Mouse (Mus musculus): ENCODE results near the gene Maml2.

Maml2 gene

GRCm38 (mm10) chr9:13310236-13310635 lies 12.5 kb downstream of the Maml2 start:
- no peak for DNase-seq (ENCODE audit: low spot score in 2 of 2)

- DNase-seq (ENCODE audit: low spot score in 2 of 2) = no peak
These were observed 13.3 kb downstream of the Maml2 start for GRCm38 (mm10) chr9:13311094-13311493.

GRCm38 (mm10) chr9:13313923-13314322 lies 16.2 kb downstream of the Maml2 start:
- no peak for DNase-seq (ENCODE audit: low spot score in 2 of 2)

GRCm38 (mm10) chr9:13314577-13315004 lies 16.8 kb downstream of the Maml2 start:
- DNase-seq (ENCODE audit: low spot score in 2 of 2) = no peak

GRCm38 (mm10) chr9:13315393-13315792 lies 17.6 kb downstream of the Maml2 start:
- DNase-seq (ENCODE audit: low spot score in 2 of 2) = no peak

GRCm38 (mm10) chr9:13319566-13319965 lies 21.8 kb downstream of the Maml2 start:
- no peak for DNase-seq (ENCODE audit: low spot score in 2 of 2)

- no peak for DNase-seq (ENCODE audit: low spot score in 2 of 2)
These were observed 23.1 kb downstream of the Maml2 start for GRCm38 (mm10) chr9:13320800-13321364.

GRCm38 (mm10) chr9:13323074-13323473 lies 25.3 kb downstream of the Maml2 start:
- DNase-seq (ENCODE audit: low spot score in 2 of 2) = no peak

- no peak for DNase-seq (ENCODE audit: low spot score in 2 of 2)
These were observed 25.9 kb downstream of the Maml2 start for GRCm38 (mm10) chr9:13323612-13324011.

GRCm38 (mm10) chr9:13414230-13414766 lies 116.5 kb downstream of the Maml2 start:
- no peak for DNase-seq (ENCODE audit: low spot score in 2 of 2)

GRCm38 (mm10) chr9:13425031-13425940 lies 127.5 kb downstream of the Maml2 start:
- DNase-seq (ENCODE audit: low spot score in 2 of 2) = peak; percentile 83 to 87

GRCm38 (mm10) chr9:13429477-13430125 lies 131.8 kb downstream of the Maml2 start:
- DNase-seq (ENCODE audit: low spot score in 2 of 2) = peak in 1 of 2 experiments; percentile 28

- DNase-seq (ENCODE audit: low spot score in 2 of 2) = no peak
These were observed 132.5 kb downstream of the Maml2 start for GRCm38 (mm10) chr9:13430302-13430701.

GRCm38 (mm10) chr9:13430744-13431143 lies 133.0 kb downstream of the Maml2 start:
- DNase-seq (ENCODE audit: low spot score in 2 of 2) = no peak

GRCm38 (mm10) chr9:13431646-13432045 lies 133.9 kb downstream of the Maml2 start:
- DNase-seq (ENCODE audit: low spot score in 2 of 2) = peak; percentile 35 to 38

- DNase-seq (ENCODE audit: low spot score in 2 of 2) = no peak
These were observed 135.8 kb downstream of the Maml2 start for GRCm38 (mm10) chr9:13433501-13434090.

- no peak for DNase-seq (ENCODE audit: low spot score in 2 of 2)
These were observed 143.2 kb downstream of the Maml2 start for GRCm38 (mm10) chr9:13440911-13441310.

GRCm38 (mm10) chr9:13442012-13442735 lies 144.4 kb downstream of the Maml2 start:
- no peak for DNase-seq (ENCODE audit: low spot score in 2 of 2)

GRCm38 (mm10) chr9:13443484-13444211 lies 145.9 kb downstream of the Maml2 start:
- DNase-seq (ENCODE audit: low spot score in 2 of 2) = no peak

- DNase-seq (ENCODE audit: low spot score in 2 of 2) = no peak
These were observed 148.5 kb downstream of the Maml2 start for GRCm38 (mm10) chr9:13446236-13446635.

Measured in right cerebral cortex, postnatal 10 days (tissue).